ENCODE assay signal across 27 mouse cellular contexts in genomic region chr15:91186358-91186757, GRCm38 (mm10). TPM values are rescaled to one million over a fixed set of nuclear protein-coding genes. Genes with fewer than 3 reads are reported as not detected.
"Had no signal": no experiment of that assay in that cellular context is flagged by ENCODE, and none has a peak within 500 bp of the region (broad histone marks: within the 10 kb centered on the region; RNA-seq: fewer than 3 reads in every experiment).

No protein-coding gene starts in this region.

- DNase-seq: lung, adult 18-20 months; lung, embryonic 14.5 days; lung, postnatal 10 days; lung, postnatal 4 days; midbrain, embryonic 14.5 days; retina, postnatal 1 day; right cerebral cortex, adult 18-20 months; right cerebral cortex, postnatal 25 days; right cerebral cortex, postnatal 4 days; spleen, adult 18-20 months; thymus, adult 18-20 months; thymus, postnatal 14 days; thymus, postnatal 36 days had no signal

- H3K9ac ChIP-seq: lung, embryonic 14.5 days; midbrain, embryonic 12.5 days; neural tube, embryonic 13.5 days; neural tube, embryonic 15.5 days had no signal

- ATAC-seq: midbrain, embryonic 16.5 days had no signal

- H3K9me3 ChIP-seq: midbrain, embryonic 10.5 days; midbrain, embryonic 12.5 days; neural tube, embryonic 13.5 days; neural tube, embryonic 15.5 days had no signal

- H3K36me3 ChIP-seq: neural tube, embryonic 13.5 days; neural tube, embryonic 15.5 days had no signal

- H3K27ac ChIP-seq: midbrain, embryonic 10.5 days; midbrain, embryonic 12.5 days; neural tube, embryonic 13.5 days; neural tube, embryonic 15.5 days had no signal

- H3K4me2 ChIP-seq: lung, embryonic 14.5 days; midbrain, embryonic 12.5 days; neural tube, embryonic 13.5 days; neural tube, embryonic 15.5 days had no signal

- H3K4me3 ChIP-seq: midbrain, embryonic 10.5 days; midbrain, embryonic 12.5 days; myocyte; neural tube, embryonic 13.5 days; neural tube, embryonic 15.5 days had no signal

- H3K27me3 ChIP-seq: midbrain, embryonic 12.5 days; neural tube, embryonic 13.5 days; neural tube, embryonic 15.5 days had no signal

RNA-seq across cellular contexts. Expression of gene CN725425, which starts 12.9 kb away (rescaled TPM):
- total RNA-seq: megakaryocyte, adult 5-6 weeks; megakaryocyte-erythroid progenitor cell, adult 5-6 weeks had no signal
- polyA plus RNA-seq: lung, embryonic 14.5 days; lung, embryonic 16.5 days; midbrain, embryonic 10.5 days; midbrain, embryonic 12.5 days; midbrain, embryonic 16.5 days; myocyte; neural tube, embryonic 11.5 days; neural tube, embryonic 13.5 days; neural tube, embryonic 15.5 days; small intestine, adult 2 months; stomach, embryonic 14.5 days; stomach, embryonic 16.5 days; thymus, postnatal 0 days had no signal
